Mouse (Mus musculus): ENCODE measurements around the gene Tle2. TPM values are rescaled to one million over a fixed set of nuclear protein-coding genes. Genes with fewer than 3 reads are reported as not detected.

The Tle2 gene
- polyA plus RNA-seq, 1 experiment = 63.7 TPM

GRCm38 (mm10) chr10:81633253-81634099 lies 59.1 kb downstream of the Tle2 start:
- peak overlapping the region; percentile 54 for H3K4me3 ChIP-seq (ENCODE audit: insufficient read depth, low read depth, low read length)
- peak; percentile 90 for DNase-seq
- H3K36me3 ChIP-seq (ENCODE audit: control insufficient read depth, insufficient read depth, low read length) = no peaks in the 10 kb centered on the region
- WGBS = 3% methylated on average over 37 of the region's 37 CpGs
- H3K4me1 ChIP-seq (ENCODE audit: control insufficient read depth, insufficient read depth, low read length) = no peaks in the 10 kb centered on the region
- no peak for TF ChIP-seq POLR2A (IDR thresholded peaks at IDR 0.05; ENCODE audit: low read depth, low read length)
- no peak for TF ChIP-seq CTCF (conservative IDR thresholded peaks at IDR 0.05; ENCODE audit: insufficient read depth, insufficient read length, low read depth, low read length)
- no peaks in the 10 kb centered on the region for H3K27me3 ChIP-seq (replicated peaks; ENCODE audit: control insufficient read depth, insufficient read depth, low read length)
- H3K27ac ChIP-seq (ENCODE audit: insufficient read depth, low read depth, low read length) = 0 out of 2 replicates have a peak overlapping the region, but pooled peaks have one; percentile 4

- no peak overlapping the region for H3K27ac ChIP-seq (ENCODE audit: insufficient read depth, low read depth, low read length)
- DNase-seq = no peak
- no peaks in the 10 kb centered on the region for H3K4me1 ChIP-seq (ENCODE audit: control insufficient read depth, insufficient read depth, low read length)
- no peak overlapping the region for H3K4me3 ChIP-seq (ENCODE audit: insufficient read depth, low read depth, low read length)
- TF ChIP-seq CTCF (conservative IDR thresholded peaks at IDR 0.05; ENCODE audit: insufficient read depth, insufficient read length, low read depth, low read length) = no peak
- TF ChIP-seq POLR2A (IDR thresholded peaks at IDR 0.05; ENCODE audit: low read depth, low read length) = no peak
- no peaks in the 10 kb centered on the region for H3K36me3 ChIP-seq (ENCODE audit: control insufficient read depth, insufficient read depth, low read length)
- 32% methylated on average over 8 of the region's 8 CpGs for WGBS
- H3K27me3 ChIP-seq (replicated peaks; ENCODE audit: control insufficient read depth, insufficient read depth, low read length) = no peaks in the 10 kb centered on the region
Measured at GRCm38 (mm10) chr10:81636338-81636737, 62.0 kb downstream of the Tle2 start.

GRCm38 (mm10) chr10:81638101-81638500 lies 63.7 kb downstream of the Tle2 start:
- DNase-seq = no peak
- Histone ChIP-seq H3K27me3 (replicated peaks; ENCODE audit: control insufficient read depth, insufficient read depth, low read length) (no peaks in the 10 kb centered on the region), H3K4me1 (ENCODE audit: control insufficient read depth, insufficient read depth, low read length) (peaks cover 7% of the 10 kb centered on the region; the same call in 1 of the 2 replicates), H3K4me3 (ENCODE audit: insufficient read depth, low read depth, low read length) (no peak overlapping the region), H3K36me3 (ENCODE audit: control insufficient read depth, insufficient read depth, low read length) (no peaks in the 10 kb centered on the region), H3K27ac (ENCODE audit: insufficient read depth, low read depth, low read length) (no peak overlapping the region)
- no peak for TF ChIP-seq POLR2A (IDR thresholded peaks at IDR 0.05; ENCODE audit: low read depth, low read length)
- no peak for TF ChIP-seq CTCF (conservative IDR thresholded peaks at IDR 0.05; ENCODE audit: insufficient read depth, insufficient read length, low read depth, low read length)
- 86% methylated on average over 6 of the region's 6 CpGs for WGBS

Other genes with a start within 250 kb of the Tle2 start
- 16.6 and 21.7 TPM in 2 replicates for gene Tbxa2r, start 245.8 kb upstream of the Tle2 start, polyA plus RNA-seq (2012; rRNA removed)
- 1.4 and 1.5 TPM in 2 replicates for gene Gipc3, start 231.3 kb upstream of the Tle2 start, polyA plus RNA-seq (2012; rRNA removed)
- 66.4 and 82.1 TPM in 2 replicates for gene Hmg20b, start 224.1 kb upstream of the Tle2 start, polyA plus RNA-seq (2012; rRNA removed)
- gene Mfsd12, start 217.1 kb upstream of the Tle2 start, polyA plus RNA-seq (2012; rRNA removed) = 23.4 and 28.1 TPM in 2 replicates
- 0.16 and 0.61 TPM in 2 replicates for gene 4930404N11Rik, start 208.7 kb upstream of the Tle2 start, polyA plus RNA-seq (2012; rRNA removed)
- 41.1 and 49.8 TPM in 2 replicates for gene Fzr1, start 196.0 kb upstream of the Tle2 start, polyA plus RNA-seq (2012; rRNA removed)
- 60.6 and 79.8 TPM in 2 replicates for gene Dohh, start 190.1 kb upstream of the Tle2 start, polyA plus RNA-seq (2012; rRNA removed)
- gene Gm48551, start 190.1 kb upstream of the Tle2 start, polyA plus RNA-seq (2012; rRNA removed) = 2.1 and 2.3 TPM in 2 replicates
- gene Gm48552, start 185.6 kb upstream of the Tle2 start, polyA plus RNA-seq (2012; rRNA removed) = 1.0 and 2.8 TPM in 2 replicates
- 693 and 694 TPM in 2 replicates for gene Smim24, start 181.5 kb upstream of the Tle2 start, polyA plus RNA-seq (2012; rRNA removed)
- gene Nfic, start 118.9 kb upstream of the Tle2 start, polyA plus RNA-seq (2012; rRNA removed) = 64.7 and 82.5 TPM in 2 replicates
- gene Celf5, start 91.9 kb upstream of the Tle2 start, polyA plus RNA-seq (2012; rRNA removed) = 0.18 and 0.27 TPM in 2 replicates
- gene Ncln, start 78.2 kb upstream of the Tle2 start, polyA plus RNA-seq (2012; rRNA removed) = 148 and 190 TPM in 2 replicates
- gene S1pr4, start 74.4 kb upstream of the Tle2 start, polyA plus RNA-seq (2012; rRNA removed) = 2.3 and 4.9 TPM in 2 replicates
- gene Gna15, start 50.3 kb upstream of the Tle2 start, polyA plus RNA-seq (2012; rRNA removed) = 1.7 and 2.1 TPM in 2 replicates
- gene Gna11, start 29.4 kb upstream of the Tle2 start, polyA plus RNA-seq (2012; rRNA removed) = 93.0 and 107 TPM in 2 replicates
- gene Aes, start 15.1 kb upstream of the Tle2 start, polyA plus RNA-seq (2012; rRNA removed) = 2,250 and 2,535 TPM in 2 replicates
- 3.9 and 4.3 TPM in 2 replicates for gene Tle6, start 26.5 kb downstream of the Tle2 start, polyA plus RNA-seq (2012; rRNA removed)
- 1.0 and 1.1 TPM in 2 replicates for gene BC025920, start 31.7 kb downstream of the Tle2 start, polyA plus RNA-seq (2012; rRNA removed)
- 16.3 and 19.7 TPM in 2 replicates for gene Sirt6, start 53.2 kb downstream of the Tle2 start, polyA plus RNA-seq (2012; rRNA removed)
- gene Ankrd24, start 54.0 kb downstream of the Tle2 start, polyA plus RNA-seq (2012; rRNA removed) = 67.1 and 81.0 TPM in 2 replicates
- 0.45 and 0.56 TPM in 2 replicates for gene Gm10778, start 74.5 kb downstream of the Tle2 start, polyA plus RNA-seq (2012; rRNA removed)
- 0.67 and 0.80 TPM in 2 replicates for gene Zfp433, start 130.3 kb downstream of the Tle2 start, polyA plus RNA-seq (2012; rRNA removed)
- gene Gm3055, start 196.6 kb downstream of the Tle2 start, polyA plus RNA-seq (2012; rRNA removed) = 0.58 and 0.97 TPM in 2 replicates
- gene Gm4767, start 237.6 kb downstream of the Tle2 start, polyA plus RNA-seq (2012; rRNA removed) = not detected in 2 replicates